Mouse (Mus musculus) NIH3T3 (cell line): ENCODE measurements at regions not wholly inside any gene's neighbourhood (a gene's known extent, or its start where the extent isn't known, plus 50 kb on each side); places are given as distances from the start of the nearest gene placed in this dataset.

Experiments used
- DNase-seq: peaks from one replicate; pipeline ENCODE4 v3.0.0-alpha.2; 2012; ENCODE audit warnings: low read depth

DNA sequence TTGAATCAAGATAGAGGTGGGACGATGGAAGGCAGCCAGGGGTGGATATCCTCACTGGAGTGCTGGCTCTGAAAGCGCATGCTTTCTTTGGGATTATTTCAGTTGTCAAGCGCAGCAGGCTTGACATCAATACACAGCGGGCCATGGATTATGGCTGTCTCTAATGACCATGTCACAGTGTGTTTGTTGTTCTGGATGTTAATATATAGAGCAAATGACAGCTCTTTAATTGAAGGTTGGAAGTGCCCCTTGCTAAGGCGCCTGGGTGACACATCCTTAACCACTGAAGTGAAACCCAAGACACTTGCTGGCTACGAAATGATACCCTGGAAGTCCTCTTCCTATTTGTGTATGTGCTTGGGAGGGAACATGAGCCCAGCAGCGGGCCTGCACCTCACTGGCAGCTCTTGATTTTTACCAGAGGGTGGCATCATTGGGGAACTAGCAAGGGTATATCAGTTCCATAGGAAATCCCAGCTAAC is 200.5 kb upstream of the Rasgrp1 start:
- peak; percentile 17 for DNase-seq

DNA sequence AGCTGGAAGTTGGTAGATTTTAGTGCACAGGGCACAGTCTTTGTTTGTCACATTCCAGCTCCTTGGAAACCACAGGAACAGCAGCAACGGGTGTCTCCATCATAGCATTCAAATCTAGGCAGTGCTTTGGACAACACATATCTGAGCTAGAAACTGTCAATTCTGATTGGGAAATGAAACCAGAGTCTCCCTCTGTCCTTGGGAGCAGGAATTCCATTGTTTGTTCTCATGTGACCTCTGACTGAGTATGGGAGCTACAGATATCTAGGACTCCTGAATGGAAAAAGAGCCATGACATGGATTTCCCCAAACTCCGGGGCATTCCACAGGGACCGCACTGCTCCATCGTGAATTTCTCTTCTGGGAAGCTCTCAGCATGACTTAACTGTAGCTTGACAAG is 205.5 kb upstream of the Rasgrp1 start:
- no peak for DNase-seq

- no peak for DNase-seq
Measured at GRCm38 (mm10) chr2:117556301-117556700, 213.5 kb upstream of the Rasgrp1 start.

GRCm38 (mm10) chr2:117570987-117571386 is 228.2 kb upstream of the Rasgrp1 start:
- DNase-seq: no peak

GRCm38 (mm10) chr2:117587381-117587780 is 244.6 kb upstream of the Rasgrp1 start:
- peak; percentile 32 for DNase-seq

- DNase-seq: no peak
Measured at GRCm38 (mm10) chr2:117595028-117595427, 252.2 kb upstream of the Rasgrp1 start.

DNA sequence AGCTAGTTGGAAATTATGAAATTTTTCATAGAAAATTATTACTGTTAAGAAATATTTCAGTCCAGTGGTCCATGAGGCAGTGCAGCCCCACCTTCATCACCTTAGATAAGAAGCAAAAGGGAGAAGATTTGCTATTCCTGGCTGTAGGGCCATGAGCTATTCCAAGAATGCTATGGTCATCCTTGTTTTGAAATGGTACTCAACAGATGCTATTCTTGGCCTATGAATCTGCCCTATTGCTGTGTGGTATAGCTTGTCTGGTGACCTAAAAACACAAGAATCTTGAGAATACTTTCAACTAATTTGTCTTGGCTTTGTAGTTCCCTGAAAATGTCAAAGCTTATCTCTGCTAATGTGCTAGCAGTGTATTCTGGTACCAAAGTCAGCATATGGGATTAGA is 254.8 kb upstream of the Rasgrp1 start:
- DNase-seq: peak; percentile 7

GRCm38 (mm10) chr2:117614772-117615171 is 272.0 kb upstream of the Rasgrp1 start:
- DNase-seq: peak; percentile 6

DNA sequence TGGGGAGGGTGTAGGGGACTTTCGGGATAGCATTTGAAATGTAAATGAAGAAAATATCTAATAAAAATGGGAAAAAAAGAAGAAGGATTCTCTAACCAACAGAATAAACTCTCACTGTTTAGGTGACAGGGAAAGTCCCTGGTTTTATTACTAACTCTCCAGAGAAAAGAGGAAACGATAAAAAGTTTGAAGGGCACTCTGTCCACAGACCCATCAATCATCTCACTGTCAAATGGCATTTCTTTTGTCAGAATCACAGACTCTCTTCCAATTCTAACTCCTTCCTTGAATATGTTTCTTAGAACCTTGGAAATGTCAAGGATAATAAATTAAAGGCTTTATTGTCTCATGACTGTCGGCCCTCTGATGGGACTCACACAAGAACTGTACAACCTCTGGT is 275.3 kb upstream of the Rasgrp1 start:
- no peak for DNase-seq

- DNase-seq: peak; percentile 58
Measured at GRCm38 (mm10) chr2:117623955-117624354, 281.2 kb upstream of the Rasgrp1 start.

DNA sequence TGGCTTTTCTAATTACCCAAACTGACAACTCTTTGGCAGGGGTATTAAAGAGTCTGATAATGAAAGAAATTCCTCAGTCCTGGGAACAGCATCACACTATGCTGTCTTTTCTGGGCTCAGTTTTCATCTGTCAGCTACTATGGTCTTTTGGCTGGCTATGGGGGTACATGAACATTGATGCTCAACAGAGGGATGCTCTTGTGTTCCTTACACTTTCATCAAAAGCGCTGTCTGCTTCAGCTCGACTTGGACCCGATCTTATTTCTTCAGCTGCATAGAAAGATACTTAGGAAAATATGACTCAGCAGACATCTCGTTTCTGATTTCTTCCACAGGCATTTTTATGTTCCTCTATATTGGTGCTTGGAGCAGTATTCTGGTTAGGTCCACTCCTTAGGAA is 292.1 kb upstream of the Rasgrp1 start:
- DNase-seq: peak; percentile 56

- no peak for DNase-seq
Measured at GRCm38 (mm10) chr2:117637397-117637796, 294.6 kb upstream of the Rasgrp1 start.

DNA sequence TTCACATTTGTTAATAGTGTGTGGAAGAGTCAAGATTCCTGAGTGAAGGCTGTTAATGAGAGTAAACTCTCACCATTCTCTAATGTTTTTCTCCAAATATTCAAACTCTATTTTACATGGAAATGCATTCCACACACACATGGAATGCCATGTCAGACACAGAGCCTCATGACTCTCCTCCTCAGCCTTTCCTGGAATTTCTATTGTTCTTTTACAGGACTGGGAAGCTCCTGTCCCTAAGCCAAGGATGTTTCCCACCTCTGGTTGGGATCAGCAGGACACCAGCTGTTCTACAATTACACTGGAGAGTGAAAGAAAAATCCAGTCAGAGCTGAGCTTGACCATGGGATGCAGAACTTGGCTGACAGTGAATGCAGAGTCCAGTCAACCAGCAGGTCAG is 309.3 kb upstream of the Rasgrp1 start:
- DNase-seq: no peak

DNA sequence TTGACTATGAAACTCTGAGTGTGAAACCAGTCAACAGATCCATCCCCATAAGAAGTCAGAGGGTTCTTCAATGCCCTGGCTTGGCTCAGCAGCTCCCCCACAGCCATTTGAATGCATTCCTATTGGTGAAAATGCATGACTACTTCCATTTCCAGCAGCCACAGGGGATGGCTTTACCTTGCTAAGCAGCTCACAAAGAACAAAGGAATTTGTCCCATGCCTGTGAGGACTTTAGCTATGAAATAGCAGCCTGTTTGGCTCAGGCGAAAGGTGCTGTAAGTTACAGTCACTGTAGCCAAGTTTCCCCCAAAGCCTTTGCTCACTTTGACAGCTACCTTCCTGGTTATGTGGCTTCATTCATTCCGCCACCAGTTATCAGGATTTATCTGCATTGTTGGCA is 309.8 kb upstream of the Rasgrp1 start:
- DNase-seq: no peak

GRCm38 (mm10) chr2:117656546-117657175 is 313.9 kb upstream of the Rasgrp1 start:
- DNase-seq: peak; percentile 64

DNA sequence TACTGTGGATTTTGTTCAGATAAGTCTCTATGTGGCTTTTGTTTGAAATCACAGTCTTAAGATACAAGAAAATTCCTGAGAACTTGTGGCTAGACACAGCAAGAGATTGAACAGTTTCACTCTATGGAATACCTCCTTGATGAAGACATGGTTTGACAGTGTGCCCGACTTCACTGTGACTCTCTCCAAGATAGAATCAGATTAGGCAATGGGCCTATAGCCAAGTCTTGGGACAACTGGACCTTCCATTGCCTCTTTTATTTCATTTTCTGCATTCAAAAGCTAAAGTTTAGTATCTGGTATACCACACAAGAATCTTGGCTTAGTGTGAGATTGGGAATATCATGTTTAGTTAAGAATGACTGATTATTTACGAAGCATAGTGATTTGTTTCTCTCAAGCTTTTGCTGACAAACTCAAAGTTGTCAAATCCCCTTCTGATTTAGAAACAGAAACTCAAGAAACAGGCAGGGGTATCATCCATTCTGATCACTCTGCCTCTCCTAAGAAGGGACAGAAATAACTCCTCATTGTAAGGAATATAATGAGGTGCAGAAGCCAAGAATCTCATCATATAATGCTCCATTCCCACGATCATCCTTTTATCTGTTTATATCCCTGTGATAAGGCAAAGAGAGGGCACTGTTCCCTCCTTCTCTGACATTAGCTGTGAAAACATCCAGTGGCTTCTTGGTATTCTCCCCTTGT is 317.6 kb upstream of the Rasgrp1 start:
- DNase-seq: no peak

DNA sequence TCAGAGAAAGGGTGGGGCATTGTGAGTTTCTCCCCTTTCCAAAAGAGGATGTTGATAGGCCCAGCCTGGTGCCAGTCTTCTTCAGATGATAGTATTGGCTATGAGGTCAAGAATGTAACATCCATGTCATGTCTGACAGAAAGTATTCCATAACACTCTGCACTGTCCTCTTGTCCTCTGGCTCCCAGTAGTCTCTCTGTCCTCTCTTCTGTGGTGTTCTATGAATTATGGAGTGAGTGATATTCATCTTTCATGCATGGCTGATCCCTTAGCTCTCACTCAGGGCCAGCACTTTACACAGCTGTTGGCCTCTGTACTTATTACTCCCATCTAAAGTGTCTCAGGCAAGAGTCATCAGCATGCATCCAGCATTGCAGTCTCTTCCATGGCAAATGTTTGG is 319.9 kb upstream of the Rasgrp1 start:
- DNase-seq: no peak

DNA sequence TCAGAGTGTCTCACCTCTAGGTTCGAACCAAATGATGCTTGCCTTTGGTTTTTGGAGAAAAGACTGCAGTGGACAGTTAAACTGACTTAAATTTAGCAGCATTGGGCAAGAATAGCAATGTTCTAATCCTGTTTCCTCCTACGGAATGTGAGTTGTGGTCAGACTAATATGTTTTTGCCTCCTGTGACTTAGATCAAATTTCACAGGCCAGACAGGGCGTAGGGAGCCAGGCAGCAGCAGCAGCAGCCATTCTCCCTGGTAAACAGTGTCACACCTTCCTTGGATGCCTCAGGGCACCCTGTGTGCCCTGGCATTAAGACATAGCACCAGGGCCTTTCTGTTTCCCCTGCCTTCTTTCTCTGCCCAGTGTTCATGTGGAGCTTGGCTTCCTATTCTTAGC is 323.7 kb upstream of the Rasgrp1 start:
- peak; percentile 68 for DNase-seq

DNA sequence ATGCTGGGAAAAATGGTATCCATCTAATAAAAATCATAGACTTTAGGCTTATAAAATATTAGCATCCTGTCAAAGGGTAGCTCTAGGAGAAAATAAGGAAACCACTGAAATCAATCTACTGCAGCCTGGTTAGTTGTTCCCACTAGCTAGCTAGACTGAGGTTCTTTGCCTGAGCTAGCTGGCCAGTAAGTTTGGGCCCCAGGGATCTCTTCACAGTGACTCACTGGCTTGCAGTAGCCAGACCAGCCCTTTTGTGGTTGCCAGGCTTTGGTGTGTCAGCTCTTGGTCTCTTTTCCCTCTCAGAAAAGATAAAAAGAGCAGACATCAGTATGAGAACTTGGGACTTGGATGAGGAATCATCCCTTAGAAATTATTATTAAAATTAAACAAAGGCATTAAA is 325.3 kb upstream of the Rasgrp1 start:
- DNase-seq: peak; percentile 75

DNA sequence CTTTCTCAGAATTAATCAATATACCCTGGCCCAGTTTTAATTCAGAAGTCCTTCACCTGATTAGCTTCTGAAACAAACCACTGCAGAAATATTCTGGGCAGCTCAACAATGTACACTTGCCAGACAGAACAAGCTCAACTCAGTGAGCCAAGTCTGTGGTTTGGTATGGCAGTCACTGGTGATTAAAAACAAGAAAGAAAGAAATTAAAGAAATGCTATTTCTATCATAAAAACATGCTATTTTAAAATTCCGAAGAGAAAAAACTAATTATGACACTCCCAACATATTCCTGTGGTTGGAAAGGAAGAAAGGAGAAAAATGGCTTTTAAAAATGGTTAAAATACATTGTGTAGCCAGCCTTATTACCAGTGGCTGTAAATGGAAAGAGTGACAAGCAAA is 332.1 kb upstream of the Rasgrp1 start:
- DNase-seq: no peak

DNA sequence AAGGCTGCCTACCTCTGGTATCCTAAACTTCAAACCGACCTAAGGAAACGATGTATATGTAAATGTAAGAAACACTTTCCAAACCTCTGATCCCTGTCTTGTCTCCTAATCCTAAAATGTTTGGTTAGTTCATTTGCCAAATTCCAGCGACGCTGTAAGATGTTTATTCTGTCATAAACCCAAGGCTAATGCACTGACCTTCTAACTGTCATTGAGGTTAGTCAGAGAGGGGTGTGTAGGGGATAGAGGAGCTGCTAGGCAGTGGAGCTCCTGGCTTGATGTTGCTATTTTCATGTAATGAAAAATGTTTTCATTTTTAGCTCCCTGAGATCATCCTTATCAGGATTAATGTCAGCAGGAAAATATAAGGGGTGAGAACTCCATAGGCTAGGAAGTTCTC is 335.8 kb upstream of the Rasgrp1 start:
- DNase-seq: peak; percentile 27

DNA sequence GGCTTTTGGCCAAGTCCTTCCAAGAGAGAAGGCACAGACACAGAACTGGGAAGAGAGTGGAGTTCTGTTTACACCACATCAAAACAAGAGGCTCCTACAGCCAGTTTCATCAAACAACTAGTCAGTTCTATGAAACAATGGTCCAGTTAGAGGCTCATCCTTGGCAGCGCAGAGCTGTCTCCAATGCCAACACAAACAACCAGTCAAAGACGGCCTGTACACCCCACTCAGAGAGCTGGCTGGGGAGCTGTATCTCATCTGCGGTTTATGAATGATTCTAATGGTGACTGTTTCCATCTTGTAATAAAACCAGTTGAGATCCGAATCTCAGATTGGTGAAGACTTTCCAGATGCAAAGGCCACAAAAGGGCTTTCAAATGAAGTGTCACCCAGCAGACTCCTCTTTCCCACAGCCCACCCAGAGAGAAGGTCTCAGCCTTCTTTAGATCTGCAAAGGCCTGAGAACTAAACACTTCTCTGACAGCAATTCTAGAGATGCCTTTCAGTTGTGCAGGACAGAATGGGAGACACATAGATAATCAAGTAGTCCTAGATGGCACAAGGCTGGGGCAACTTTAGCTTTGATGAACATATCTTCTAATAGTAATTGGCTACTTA is 343.1 kb upstream of the Rasgrp1 start:
- no peak for DNase-seq

DNA sequence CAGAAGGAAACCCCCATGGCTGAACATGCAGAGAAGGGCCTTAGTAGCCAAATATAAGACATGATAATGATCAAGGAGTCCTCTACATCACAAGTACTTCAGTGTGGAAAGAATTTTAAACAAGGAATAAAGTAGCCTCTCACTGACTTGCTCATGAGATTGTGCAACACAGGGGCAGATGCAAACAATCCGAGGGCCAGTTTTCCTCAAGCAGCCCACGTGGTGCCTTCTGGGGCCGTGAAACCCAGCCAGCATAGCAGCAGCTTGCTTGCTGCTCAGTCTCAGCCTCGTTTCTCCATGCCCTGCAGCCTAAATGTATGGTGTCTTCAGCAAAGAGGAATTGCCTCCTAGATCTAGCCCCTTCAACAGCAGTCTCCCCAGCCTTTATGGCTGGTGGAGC is 350.7 kb upstream of the Rasgrp1 start:
- peak; percentile 82 for DNase-seq
